Comparison of ENCODE assay signal across 9 mouse cellular contexts in the genomic region with DNA sequence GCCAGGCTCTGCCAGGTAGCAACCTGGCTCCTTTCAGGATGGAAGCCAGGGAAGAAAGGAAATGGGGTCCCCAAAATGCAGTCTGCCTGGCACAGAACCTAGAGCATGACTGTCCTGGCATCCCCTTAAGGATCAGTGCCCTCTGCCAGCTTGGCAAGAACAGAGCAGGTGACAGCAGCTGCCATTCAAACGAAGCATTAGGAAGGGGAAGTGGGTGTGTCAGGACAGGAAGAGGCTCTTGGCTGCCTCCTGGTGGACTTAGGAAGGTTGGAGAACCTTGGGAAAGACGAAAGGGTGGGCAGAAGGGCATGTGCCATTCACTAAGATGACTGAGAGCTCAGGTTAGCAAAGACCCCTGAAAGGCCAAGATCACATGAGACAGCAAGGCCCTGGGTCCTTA. TPM values are rescaled to one million over a fixed set of nuclear protein-coding genes. Genes with fewer than 3 reads are reported as not detected.
DNase-seq lines count a peak whose midpoint lies in the region; ATAC-seq and TF ChIP-seq lines count a peak whose summit lies in the region.
"Had no signal": no experiment of that assay in that cellular context is flagged by ENCODE, and none has a peak within 500 bp of the region (broad histone marks: within the 10 kb centered on the region; RNA-seq: fewer than 3 reads in every experiment).

No protein-coding gene starts in this region.

- H3K27ac ChIP-seq in spleen, adult 2 months (ENCODE audit: insufficient read depth, low read length), result no peak overlapping the region
- peak overlapping the region; percentile 47; the same call in 1 of the 2 replicates for H3K27ac ChIP-seq in midbrain, postnatal 0 days (ENCODE audit: low read depth, low read length)
- H3K27ac ChIP-seq: hindbrain, embryonic 15.5 days had no signal

- H3K36me3 ChIP-seq in spleen, adult 2 months (ENCODE audit: control insufficient read depth, insufficient read depth, low read length), result peaks cover 17% of the 10 kb centered on the region
- H3K36me3 ChIP-seq in midbrain, postnatal 0 days (ENCODE audit: insufficient read depth, low read length), result peaks cover 20% of the 10 kb centered on the region

- no peak overlapping the region for H3K4me3 ChIP-seq in spleen, adult 2 months (ENCODE audit: extremely low read depth, insufficient read depth, insufficient read length)
- no peak overlapping the region for H3K4me3 ChIP-seq in midbrain, postnatal 0 days (ENCODE audit: low read depth, low read length)
- H3K4me3 ChIP-seq: hindbrain, embryonic 15.5 days had no signal

- peak; percentile 65 for DNase-seq in embryo, embryonic 10 days (ENCODE audit: low spot score)
- no peak for DNase-seq in embryo, embryonic 10.5 days (ENCODE audit: low spot score)
- DNase-seq in spleen, adult 2 months (ENCODE audit: low read depth in 1 of 2, low spot score in 2 of 2), result no peak
- DNase-seq in spleen, postnatal 36 days (ENCODE audit: low spot score in 2 of 2), result no peak
- peak; percentile 68 for DNase-seq in midbrain, postnatal 0 days (ENCODE audit: low spot score)
- no peak for DNase-seq in yolk sac, embryonic 10.5 days (ENCODE audit: low spot score)
- no peak for DNase-seq in left cerebral cortex, adult 18-20 months (ENCODE audit: low spot score in 2 of 2)

- H3K4me2 ChIP-seq in midbrain, postnatal 0 days (ENCODE audit: low read depth, low read length, poor library complexity, severe bottlenecking), result no peak overlapping the region
- H3K4me2 ChIP-seq: hindbrain, embryonic 15.5 days had no signal

- TF ChIP-seq CTCF in spleen, adult 2 months (IDR thresholded peaks at IDR 0.05; ENCODE audit: extremely low read depth, insufficient read depth, insufficient read length, insufficient replicate concordance), result peak; percentile 54; the same call in 1 of the 2 replicates
- TF ChIP-seq CTCF in midbrain, postnatal 0 days (IDR thresholded peaks at IDR 0.05), result peak; percentile 76

- no peaks in the 10 kb centered on the region for H3K27me3 ChIP-seq in spleen, adult 2 months (ENCODE audit: control insufficient read depth, insufficient read depth, low read length)
- no peaks in the 10 kb centered on the region for H3K27me3 ChIP-seq in midbrain, postnatal 0 days (ENCODE audit: insufficient read depth, low read length)
- H3K27me3 ChIP-seq: hindbrain, embryonic 15.5 days had no signal

- H3K9me3 ChIP-seq in midbrain, postnatal 0 days (ENCODE audit: low read length), result no peaks in the 10 kb centered on the region
- H3K9me3 ChIP-seq: hindbrain, embryonic 15.5 days had no signal

- H3K4me1 ChIP-seq in spleen, adult 2 months (ENCODE audit: control insufficient read depth, insufficient read depth, insufficient read length), result peaks cover 20% of the 10 kb centered on the region; the same call in 1 of the 2 replicates
- H3K4me1 ChIP-seq in midbrain, postnatal 0 days (ENCODE audit: insufficient read depth, low read length), result peaks cover 10% of the 10 kb centered on the region; the same call in 1 of the 2 replicates

- 24% methylated on average over 2 of the region's 2 CpGs for WGBS in spleen, adult 2 months
- 20% methylated on average over 2 of the region's 2 CpGs for WGBS in midbrain, postnatal 0 days

- TF ChIP-seq POLR2A in spleen, adult 2 months (IDR thresholded peaks at IDR 0.05; ENCODE audit: low read depth, low read length), result no peak

- no peak overlapping the region for H3K9ac ChIP-seq in midbrain, postnatal 0 days (replicated peaks; ENCODE audit: low read length, poor library complexity, severe bottlenecking)
- H3K9ac ChIP-seq: hindbrain, embryonic 15.5 days had no signal

- peak; percentile 63 for ATAC-seq in granulocyte monocyte progenitor cell, adult 5-6 weeks (replicated peaks; ENCODE audit: poor library complexity, severe bottlenecking)
- no peak for ATAC-seq in midbrain, postnatal 0 days (ENCODE audit: low FRiP score)

RNA-seq across cellular contexts. Expression of gene Hdac5, which starts 20.2 kb away (rescaled TPM):
- polyA plus RNA-seq in spleen, adult 2 months (2012; rRNA removed), result 71.9 and 97.7 TPM in 2 replicates
- 28.5 and 33.5 TPM in 2 replicates for total RNA-seq in granulocyte monocyte progenitor cell, adult 5-6 weeks (2014; fragmentation: Nextera tagmentation)
- total RNA-seq in granulocyte monocyte progenitor cell, adult 5-6 weeks (2017), result 15.8 and 26.3 TPM in 2 replicates
- total RNA-seq in midbrain, postnatal 0 days (2014; rRNA removed), result 183 and 263 TPM in 2 replicates
- polyA plus RNA-seq in midbrain, postnatal 0 days (2015; fragmentation: Nextera tagmentation; extraction: Ambion mirVana), result 61.9 and 65.9 TPM in 2 replicates
- 100 to 1,000 TPM; 298 to 303 TPM for total RNA-seq in left cerebral cortex, adult 18-20 months (2021)

RNA-seq across cellular contexts. Expression of gene G6pc3, which starts 20.3 kb away (rescaled TPM):
- polyA plus RNA-seq in spleen, adult 2 months (2012; rRNA removed), result 63.9 and 72.3 TPM in 2 replicates
- total RNA-seq in granulocyte monocyte progenitor cell, adult 5-6 weeks (2014; fragmentation: Nextera tagmentation), result 144 TPM in 2 replicates
- 61.1 and 61.6 TPM in 2 replicates for total RNA-seq in granulocyte monocyte progenitor cell, adult 5-6 weeks (2017)
- 43.1 and 68.5 TPM in 2 replicates for total RNA-seq in midbrain, postnatal 0 days (2014; rRNA removed)
- 42.0 and 48.7 TPM in 2 replicates for polyA plus RNA-seq in midbrain, postnatal 0 days (2015; fragmentation: Nextera tagmentation; extraction: Ambion mirVana)
- total RNA-seq in left cerebral cortex, adult 18-20 months (2021), result 10 to 100 TPM; 67.9 to 68.2 TPM

RNA-seq across cellular contexts. Expression of gene Lsm12, which starts 24.6 kb away (rescaled TPM):
- polyA plus RNA-seq in spleen, adult 2 months (2012; rRNA removed), result 18.0 and 22.7 TPM in 2 replicates
- total RNA-seq in granulocyte monocyte progenitor cell, adult 5-6 weeks (2014; fragmentation: Nextera tagmentation), result 109 and 123 TPM in 2 replicates
- total RNA-seq in granulocyte monocyte progenitor cell, adult 5-6 weeks (2017), result 67.6 and 77.7 TPM in 2 replicates
- 77.7 and 86.2 TPM in 2 replicates for total RNA-seq in midbrain, postnatal 0 days (2014; rRNA removed)
- polyA plus RNA-seq in midbrain, postnatal 0 days (2015; fragmentation: Nextera tagmentation; extraction: Ambion mirVana), result 130 and 147 TPM in 2 replicates
- 10 to 100 TPM; 55.0 to 64.2 TPM for total RNA-seq in left cerebral cortex, adult 18-20 months (2021)

RNA-seq across cellular contexts. Expression of gene BC030867, which starts 38.9 kb away (rescaled TPM):
- polyA plus RNA-seq in spleen, adult 2 months (2012; rRNA removed), result 1.9 and 4.5 TPM in 2 replicates
- 26.7 and 28.6 TPM in 2 replicates for total RNA-seq in granulocyte monocyte progenitor cell, adult 5-6 weeks (2014; fragmentation: Nextera tagmentation)
- 5.6 and 8.6 TPM in 2 replicates for total RNA-seq in granulocyte monocyte progenitor cell, adult 5-6 weeks (2017)
- 2.1 TPM in 2 replicates for total RNA-seq in midbrain, postnatal 0 days (2014; rRNA removed)
- polyA plus RNA-seq in midbrain, postnatal 0 days (2015; fragmentation: Nextera tagmentation; extraction: Ambion mirVana), result 0.53 and 0.60 TPM in 2 replicates
- 1 to 10 TPM; 1.0 to 2.3 TPM for total RNA-seq in left cerebral cortex, adult 18-20 months (2021)

RNA-seq across cellular contexts. Expression of gene Tmem101, which starts 53.5 kb away (rescaled TPM):
- polyA plus RNA-seq in spleen, adult 2 months (2012; rRNA removed), result 15.2 and 18.5 TPM in 2 replicates
- 11.8 and 19.4 TPM in 2 replicates for total RNA-seq in granulocyte monocyte progenitor cell, adult 5-6 weeks (2014; fragmentation: Nextera tagmentation)
- total RNA-seq in granulocyte monocyte progenitor cell, adult 5-6 weeks (2017), result 14.8 and 32.0 TPM in 2 replicates
- 35.2 and 41.1 TPM in 2 replicates for total RNA-seq in midbrain, postnatal 0 days (2014; rRNA removed)
- 42.4 and 44.4 TPM in 2 replicates for polyA plus RNA-seq in midbrain, postnatal 0 days (2015; fragmentation: Nextera tagmentation; extraction: Ambion mirVana)
- 10 to 100 TPM; 24.6 to 25.3 TPM for total RNA-seq in left cerebral cortex, adult 18-20 months (2021)

Comparison
In these comparisons a context has a peak if more than half of its experiments do, and no peak if none do; other contexts are left out.
1. DNase-seq: peak in embryo, embryonic 10 days (single experiment) and midbrain, postnatal 0 days (single experiment); none in embryo, embryonic 10.5 days (single experiment), spleen, adult 2 months (0 of 2), spleen, postnatal 36 days (0 of 2), yolk sac, embryonic 10.5 days (single experiment) and left cerebral cortex, adult 18-20 months (0 of 2).